Mouse (Mus musculus): ENCODE measurements around the gene Fancc.

Fancc gene

GRCm38 (mm10) chr13:63345476-63346225, 151.4 kb downstream of the Fancc start:
- no peak for DNase-seq

GRCm38 (mm10) chr13:63344481-63344880, 152.6 kb downstream of the Fancc start:
- DNase-seq: no peak

- no peak for DNase-seq
Observed at GRCm38 (mm10) chr13:63342781-63343180, 154.3 kb downstream of the Fancc start.

GRCm38 (mm10) chr13:63339946-63340345, 157.1 kb downstream of the Fancc start:
- no peak for DNase-seq

GRCm38 (mm10) chr13:63337239-63337960, 159.7 kb downstream of the Fancc start:
- no peak for DNase-seq

- DNase-seq: no peak
Observed at GRCm38 (mm10) chr13:63336335-63336734, 160.7 kb downstream of the Fancc start.

- DNase-seq: peak; percentile 29
Observed at GRCm38 (mm10) chr13:63335421-63336134, 161.5 kb downstream of the Fancc start.

GRCm38 (mm10) chr13:63332576-63333300, 164.3 kb downstream of the Fancc start:
- peak; percentile 50 for DNase-seq

GRCm38 (mm10) chr13:63331379-63331778, 165.7 kb downstream of the Fancc start:
- DNase-seq: peak; percentile 55

GRCm38 (mm10) chr13:63330236-63330860, 166.7 kb downstream of the Fancc start:
- DNase-seq: no peak

GRCm38 (mm10) chr13:63326015-63326414, 171.1 kb downstream of the Fancc start:
- DNase-seq: no peak

- no peak for DNase-seq
Observed at GRCm38 (mm10) chr13:63324978-63325848, 171.9 kb downstream of the Fancc start.

GRCm38 (mm10) chr13:63324311-63324710, 172.8 kb downstream of the Fancc start:
- no peak for DNase-seq

GRCm38 (mm10) chr13:63323286-63324075, 173.6 kb downstream of the Fancc start:
- no peak for DNase-seq

GRCm38 (mm10) chr13:63322756-63323155, 174.3 kb downstream of the Fancc start:
- DNase-seq: no peak

GRCm38 (mm10) chr13:63321689-63322088, 175.4 kb downstream of the Fancc start:
- DNase-seq: no peak

- no peak for DNase-seq
Observed at GRCm38 (mm10) chr13:63319814-63320213, 177.3 kb downstream of the Fancc start.

GRCm38 (mm10) chr13:63317681-63318104, 179.4 kb downstream of the Fancc start:
- no peak for DNase-seq

GRCm38 (mm10) chr13:63316407-63316806, 180.7 kb downstream of the Fancc start:
- DNase-seq: no peak

- no peak for DNase-seq
Observed at GRCm38 (mm10) chr13:63315777-63316176, 181.3 kb downstream of the Fancc start.
